Mouse (Mus musculus): ENCODE results near the gene Pcca.
"Not testable (repeated sequence)": the region's sequence is repeated elsewhere in the genome, so short reads cannot be mapped to it uniquely, and the experiment has no call there.

The Pcca gene

DNA sequence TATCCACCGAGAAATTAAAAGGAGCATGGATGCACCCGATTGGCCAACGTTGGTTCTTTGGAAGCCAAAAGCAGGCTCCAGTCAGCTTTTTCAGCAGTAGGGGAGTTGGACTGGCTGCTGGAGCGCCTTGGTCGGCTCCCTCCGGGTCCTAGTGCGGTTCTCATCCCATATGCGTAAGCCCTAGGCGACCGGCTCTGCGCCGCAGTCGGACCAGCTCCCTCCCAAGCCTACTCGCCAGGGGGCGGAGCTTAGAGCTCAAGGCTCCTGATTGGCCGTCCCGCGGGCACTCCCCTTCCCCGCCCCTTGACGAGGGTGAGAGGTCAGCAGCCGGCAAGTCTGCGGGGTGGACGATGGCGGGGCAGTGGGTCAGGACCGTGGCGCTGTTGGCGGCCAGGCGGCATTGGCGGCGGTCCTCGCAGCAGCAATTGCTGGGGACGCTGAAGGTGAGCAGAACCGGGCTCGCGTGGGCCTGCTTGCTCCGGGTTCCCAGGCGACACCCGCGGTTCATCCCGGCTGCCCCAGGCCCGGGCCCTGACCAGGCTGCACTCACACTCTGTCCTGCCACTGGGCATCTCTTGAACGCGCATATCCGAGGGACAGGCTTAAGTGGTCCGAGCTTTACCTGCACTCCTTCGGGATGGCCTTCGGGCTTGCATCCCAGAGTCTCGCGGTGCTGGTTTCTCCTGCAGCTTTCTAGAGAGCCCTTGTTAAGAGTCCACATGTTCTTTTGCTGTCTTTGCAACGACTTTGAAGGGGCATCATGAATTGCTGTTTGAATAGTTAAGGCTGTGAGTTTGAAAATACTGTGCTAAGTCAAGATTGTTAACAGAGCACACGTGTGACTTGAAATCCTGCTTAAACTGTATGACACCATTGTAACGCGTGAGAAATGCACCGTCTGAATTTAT, at the start of gene Pcca:
Gene Pcca, plus strand, starts transcription at position 308 of the 908 bp plus-strand sequence.
- peak; percentile 99 for DNase-seq

DNA sequence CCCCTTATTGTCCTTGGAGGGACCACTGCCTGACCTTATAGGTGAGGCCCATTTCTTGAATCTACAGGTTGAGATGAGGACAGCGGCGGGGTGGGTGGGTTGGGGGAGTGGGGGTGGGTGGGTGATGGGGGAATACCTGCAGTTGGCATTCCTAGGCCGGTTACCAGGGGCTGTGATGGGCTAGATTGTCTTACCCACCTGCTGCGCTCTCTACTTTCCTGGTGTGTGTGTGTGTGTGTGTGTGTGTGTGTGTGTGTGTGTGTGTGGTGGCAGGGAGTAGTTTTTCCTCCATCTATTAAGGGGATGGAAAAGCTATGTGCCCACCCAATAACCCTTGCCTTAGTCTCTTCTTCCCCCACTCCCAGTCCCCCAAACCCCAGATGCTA, 49.7 kb upstream of the Pcca start:
- DNase-seq = no peak

DNA sequence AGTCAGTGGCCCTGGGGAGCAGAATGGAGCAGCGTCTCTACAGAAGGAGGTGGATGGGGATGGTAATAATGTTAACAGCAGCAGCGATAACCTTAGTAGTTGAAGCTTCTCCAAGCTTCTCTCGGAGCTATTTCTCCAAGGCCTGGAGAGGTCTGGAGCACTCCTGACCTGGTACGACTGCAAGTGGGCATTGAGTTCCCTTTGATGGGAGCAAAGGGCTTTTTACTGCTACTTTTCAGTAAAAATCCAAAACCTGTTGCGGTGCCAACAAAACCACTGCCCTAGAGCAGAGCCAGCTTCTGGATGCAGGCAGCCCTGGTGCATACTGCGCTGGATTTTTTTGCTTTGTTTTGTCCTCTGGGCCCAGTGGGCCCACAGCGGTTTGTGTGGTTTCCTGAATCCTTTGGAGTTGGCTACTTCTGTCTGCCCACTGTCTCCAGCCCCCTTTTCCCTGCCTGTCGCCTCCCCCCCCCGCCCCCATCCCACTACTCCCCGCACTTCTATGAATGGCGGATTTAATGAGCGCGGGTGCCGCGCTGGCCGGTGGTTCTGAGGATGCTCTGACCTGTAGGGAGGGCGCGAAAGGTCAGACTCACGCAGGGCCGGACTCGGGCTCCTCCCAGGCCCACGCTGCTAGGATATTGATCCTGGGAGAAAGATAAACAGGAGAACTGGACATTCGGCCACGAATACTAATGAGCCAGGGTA, 49.1 kb upstream of the Pcca start:
- no peak for DNase-seq

DNA sequence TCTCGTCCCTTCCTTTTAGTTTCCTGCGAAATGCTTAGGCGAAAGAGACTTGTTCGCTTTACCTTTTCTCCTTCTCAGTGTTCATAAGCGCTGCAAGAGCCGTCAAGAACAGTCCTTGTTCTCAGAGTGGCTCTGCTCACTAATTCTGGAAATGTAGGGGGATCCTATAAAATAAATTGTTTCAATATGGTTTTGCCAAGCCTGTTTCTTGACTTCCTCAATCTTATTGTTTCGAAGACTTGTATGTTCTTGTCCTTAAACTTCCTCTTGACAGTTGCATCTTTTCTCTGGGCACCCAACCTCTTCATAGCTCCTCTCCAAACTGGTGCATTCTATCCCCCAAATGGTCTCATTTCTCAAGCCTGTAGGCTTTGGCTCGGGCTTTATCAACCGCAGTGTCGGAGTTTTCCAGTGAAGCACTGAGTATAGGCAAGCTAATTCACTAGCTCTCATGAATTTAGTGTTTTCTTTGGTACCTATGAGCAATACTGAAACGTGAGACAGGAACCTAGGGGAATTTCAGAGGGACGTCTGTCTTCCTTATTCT, 48.4 kb upstream of the Pcca start:
- no peak for DNase-seq

DNA sequence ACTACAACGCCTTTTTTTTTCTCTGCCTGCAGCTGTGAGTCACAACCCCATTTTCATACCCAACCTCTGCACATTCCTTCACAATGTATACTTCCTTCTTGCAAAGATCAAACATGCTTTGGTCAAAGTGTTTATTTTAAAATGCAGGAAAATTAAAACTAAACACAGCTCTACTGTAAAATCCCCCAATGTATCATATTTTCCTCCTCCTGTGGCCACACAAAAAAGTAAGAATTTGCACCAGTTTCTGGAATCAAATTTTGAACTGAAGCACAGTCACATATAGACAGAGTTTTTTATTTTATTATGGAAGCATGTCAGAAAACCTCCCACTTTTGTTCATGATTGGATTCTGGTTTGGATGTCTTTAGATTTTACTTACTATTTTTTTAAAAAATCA, 47.5 kb upstream of the Pcca start:
- DNase-seq = no peak

DNA sequence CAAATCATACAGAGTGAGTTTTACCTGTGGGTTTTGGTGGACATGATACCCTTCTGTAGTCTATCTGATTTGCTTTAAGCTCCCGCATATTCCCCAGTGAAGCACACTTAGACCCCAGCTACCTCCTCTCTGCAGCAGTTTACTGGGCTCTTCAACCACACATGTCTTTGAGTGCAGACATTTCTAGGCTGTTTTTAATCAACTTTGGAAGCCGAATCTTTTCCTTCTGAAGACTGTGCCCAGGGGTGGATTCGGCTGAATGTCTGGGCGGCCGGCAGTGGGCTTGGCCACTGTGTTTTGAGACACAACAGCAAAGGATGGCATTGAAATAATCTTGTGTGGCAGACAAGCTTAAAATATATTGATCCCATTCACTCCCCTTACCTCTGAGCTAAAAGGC, 46.8 kb upstream of the Pcca start:
- DNase-seq = no peak

DNA sequence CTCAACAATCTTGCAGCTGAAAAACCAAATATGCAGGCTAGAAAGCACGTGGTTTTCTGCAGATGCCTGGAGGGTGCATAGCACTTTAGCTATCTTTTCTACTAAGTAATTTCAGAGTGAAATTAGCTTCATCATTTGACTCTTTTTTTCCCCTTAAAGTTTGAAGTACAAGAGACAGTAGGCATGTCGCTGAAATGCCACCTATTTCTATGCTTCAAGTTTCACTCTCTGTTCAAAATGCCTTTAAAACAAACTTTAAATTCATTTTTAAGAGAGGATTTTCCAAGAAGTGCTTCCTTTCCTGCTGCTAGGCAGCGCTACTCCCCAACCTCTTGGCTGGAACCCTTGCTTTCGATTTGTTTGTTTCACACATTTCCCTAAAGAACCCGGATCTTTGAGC, 45.1 kb upstream of the Pcca start:
- no peak for DNase-seq

DNA sequence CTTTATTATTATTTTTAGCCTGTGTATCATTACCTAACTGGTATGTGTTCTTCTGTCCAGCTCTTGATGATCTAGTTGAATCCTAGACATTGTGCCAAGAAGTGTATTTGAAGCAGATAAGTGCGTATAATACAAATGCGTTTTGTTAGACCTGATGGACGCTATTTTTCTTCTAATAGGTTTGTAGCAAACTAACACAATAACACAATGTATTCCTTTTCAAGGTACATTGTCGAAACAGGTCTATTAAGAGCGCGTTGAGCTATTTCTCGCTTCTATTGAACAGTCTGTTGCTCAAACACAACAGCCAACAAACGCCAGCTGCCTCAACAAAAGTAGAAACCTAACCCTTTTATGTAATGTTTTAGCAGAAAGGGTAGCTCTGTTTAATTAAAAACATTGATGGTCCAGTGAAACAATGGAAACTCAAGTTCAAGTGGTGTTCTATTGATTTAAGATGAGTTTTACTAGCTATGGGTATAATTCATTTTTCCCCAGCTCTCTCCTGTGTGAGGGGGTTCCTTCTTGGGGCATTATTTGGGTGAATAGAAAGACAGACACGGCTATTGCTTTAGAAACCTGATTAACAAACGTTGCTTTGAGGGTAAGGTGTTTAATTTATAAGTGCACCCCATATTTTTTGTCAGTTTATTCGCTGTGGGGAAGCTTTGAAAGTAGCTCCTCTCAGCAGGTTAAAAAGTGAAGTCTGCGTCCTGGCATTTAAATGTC, 44.3 kb upstream of the Pcca start:
- no peak for DNase-seq

DNA sequence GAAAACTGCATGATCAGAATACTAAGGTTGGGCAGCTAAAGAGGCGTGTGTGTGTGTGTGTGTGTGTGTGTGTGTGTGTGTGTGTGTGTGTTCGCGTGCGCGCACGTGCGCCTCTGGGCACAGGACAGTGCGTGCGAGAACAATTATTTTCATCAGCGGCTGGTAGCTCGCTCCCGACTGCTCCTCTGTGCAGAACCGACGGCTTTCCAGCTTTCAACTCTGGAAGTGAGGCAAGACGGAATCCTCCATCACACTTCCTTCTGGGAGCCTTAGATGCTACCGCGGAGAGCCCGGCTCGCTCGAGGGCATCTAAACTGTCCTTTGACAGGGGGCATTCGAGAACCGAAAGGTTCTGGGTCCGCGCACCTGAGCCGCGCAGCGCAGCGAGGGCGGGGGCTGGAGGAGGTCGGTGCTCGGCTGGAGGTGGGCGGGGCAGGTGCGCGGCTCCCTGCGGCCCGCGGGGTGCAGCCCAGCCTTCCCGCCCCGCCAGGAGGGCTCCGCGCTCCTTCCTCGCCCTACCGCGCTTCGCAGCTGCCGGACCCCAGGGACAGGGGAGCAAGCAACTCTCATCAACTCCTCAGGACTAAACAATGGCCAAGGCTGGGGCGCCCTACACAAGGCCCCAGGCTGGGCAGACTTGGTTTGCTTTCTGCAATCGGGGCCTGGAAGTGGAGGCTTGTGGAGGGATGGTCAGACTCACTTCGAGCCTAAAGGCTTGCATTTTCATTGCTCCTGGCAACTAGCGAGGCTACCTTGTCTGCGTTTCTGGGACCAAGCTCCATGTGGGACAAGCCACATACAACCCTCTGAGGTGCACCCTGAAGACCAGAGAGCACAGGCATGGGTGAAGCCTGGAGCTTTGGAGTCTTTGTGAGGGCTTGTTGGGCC, 43.4 kb upstream of the Pcca start, which contains the start of gene Gm10837:
Gene Gm10837, plus strand, starts transcription at position 146 of the 888 bp plus-strand sequence.
- DNase-seq = no peak

DNA sequence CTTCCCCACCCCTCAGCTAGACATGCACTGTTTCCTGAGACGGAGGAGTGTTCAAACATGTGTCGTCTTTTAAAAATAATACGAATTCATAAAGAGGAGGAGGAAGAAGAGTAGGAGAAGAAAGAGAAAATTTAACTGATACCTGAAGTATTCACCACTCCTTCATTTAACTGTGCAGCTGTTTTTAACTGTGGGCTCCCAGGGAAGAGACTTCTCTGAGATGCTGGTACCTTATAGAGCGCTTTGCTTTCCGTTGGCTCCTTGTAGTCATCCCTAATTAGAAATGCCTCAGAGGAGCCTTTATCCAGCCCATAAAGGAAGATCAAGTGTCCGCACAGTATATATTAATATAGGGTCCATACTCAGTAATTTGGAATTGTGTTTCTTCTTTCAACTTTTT, 42.6 kb upstream of the Pcca start:
- no peak for DNase-seq

DNA sequence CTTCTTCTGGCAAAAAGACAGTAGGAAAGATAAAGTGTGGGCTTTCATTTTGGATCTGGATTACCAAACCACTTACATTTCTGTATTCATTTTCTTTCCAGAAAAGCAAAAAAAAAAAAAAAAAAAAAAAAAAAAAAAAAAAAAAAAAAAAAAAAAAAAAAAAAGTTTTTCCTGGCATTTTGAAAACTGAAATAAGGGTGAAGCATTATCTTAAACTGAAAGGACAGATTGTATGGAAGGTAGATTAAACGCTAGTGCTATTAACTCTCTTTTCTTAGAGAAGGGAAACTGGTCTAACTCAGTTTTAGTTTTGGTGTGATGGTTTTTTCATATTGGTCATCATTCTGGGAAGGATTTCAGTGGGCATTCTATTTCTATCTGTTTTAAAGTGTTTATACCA, 42.1 kb upstream of the Pcca start:
- DNase-seq = no peak

DNA sequence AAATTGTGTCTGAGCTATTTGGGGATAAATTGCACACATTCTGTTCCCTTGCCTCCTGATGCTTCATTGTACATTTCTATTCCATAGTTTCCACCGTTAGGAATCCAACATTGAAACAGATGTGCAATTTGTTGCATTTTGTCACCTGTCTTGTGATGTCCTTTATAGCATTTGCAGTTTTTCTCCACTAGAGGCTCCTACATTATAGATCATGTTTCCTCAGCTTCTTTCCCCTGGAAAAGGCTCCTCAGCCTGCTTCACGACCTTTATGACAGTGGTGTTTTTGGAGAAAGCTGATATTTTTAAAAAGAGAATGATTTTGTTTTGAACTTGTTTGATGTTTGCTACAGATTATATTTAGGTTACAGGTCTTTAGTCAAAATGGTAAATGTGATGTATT, 25.1 kb upstream of the Pcca start:
- peak; percentile 48 for DNase-seq

DNA sequence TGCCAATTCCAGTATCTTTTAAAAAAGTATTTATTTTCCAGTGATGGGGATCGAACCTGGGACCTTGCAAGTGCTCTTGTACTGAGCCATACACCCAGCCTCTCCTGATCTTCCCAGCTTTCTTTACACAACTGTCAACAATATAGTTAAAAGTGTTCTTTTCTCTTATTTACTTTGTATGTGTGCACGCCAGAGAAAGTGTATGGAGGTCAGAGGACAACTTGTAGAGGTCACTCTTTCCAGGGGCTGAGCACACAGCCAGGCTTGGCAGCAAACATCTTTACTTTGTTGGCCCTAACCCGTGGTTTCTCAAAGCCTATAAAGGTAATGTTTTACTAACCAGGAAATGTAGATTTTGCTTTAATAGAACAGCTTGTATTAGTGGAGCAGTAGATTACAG, 22.6 kb upstream of the Pcca start:
- DNase-seq = peak; percentile 30

DNA sequence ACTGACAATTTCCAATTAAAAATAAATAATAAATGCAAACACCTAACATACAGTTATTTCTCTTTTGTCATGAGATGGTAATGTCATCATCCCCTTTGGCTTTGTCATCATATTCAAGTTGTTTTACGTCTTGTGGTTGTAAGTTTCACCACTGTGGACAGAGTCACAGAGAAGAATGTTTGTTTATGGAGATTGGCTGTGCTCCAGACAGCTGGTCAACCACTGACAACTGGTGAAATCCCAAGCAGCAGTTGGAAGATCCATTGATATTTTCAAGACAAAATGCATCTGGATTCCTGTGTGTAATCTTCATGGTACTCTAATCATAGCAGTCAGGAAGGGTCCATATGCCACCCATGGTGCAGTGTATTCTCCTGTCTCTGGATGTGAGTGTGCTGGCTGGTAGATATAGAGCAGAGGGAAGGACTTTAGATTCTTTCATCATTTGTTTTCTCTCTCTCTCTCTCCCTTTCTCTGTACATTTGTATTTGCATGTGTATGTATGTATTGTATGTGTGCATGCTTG, 20.6 kb upstream of the Pcca start:
- no peak for DNase-seq

DNA sequence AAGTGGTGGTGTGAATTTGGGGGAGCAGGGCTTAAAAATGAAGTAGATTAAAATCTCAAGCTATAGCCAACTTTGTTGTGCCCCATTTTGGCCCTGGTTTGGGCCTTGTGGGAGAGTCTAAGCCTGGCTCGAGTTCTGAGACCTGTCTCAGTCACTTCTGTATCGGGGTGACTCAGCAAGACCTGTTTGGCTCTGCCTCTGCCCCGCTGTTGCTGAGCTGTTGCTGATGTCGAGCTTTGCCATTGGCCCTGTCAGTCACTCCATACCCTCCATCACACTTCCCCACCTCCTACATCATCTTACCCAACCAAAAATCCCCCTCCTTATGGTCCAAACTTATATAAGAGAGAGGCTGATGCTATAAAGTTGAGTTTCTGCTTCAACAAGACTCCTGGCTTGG, 5.6 kb upstream of the Pcca start:
- DNase-seq = no peak

DNA sequence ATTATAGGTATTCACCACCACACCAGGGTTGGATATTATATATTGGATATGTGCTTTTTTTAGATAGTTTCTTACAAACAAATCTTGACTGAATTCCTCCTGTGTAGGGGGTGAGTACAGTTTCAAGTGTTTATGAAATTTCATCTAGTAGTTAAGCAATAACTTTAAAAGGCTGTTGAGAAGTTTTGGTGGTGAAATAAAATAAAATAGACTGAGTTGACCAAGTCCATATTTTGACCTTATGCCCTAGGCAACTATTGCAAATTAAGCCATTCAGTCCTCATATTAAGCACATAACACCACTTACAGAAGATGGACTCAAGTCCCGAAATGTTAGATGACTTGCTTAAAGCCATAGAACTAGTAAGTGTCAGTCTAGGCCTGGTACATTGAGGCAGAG, 1.9 kb downstream of the Pcca start:
- no peak for DNase-seq

DNA sequence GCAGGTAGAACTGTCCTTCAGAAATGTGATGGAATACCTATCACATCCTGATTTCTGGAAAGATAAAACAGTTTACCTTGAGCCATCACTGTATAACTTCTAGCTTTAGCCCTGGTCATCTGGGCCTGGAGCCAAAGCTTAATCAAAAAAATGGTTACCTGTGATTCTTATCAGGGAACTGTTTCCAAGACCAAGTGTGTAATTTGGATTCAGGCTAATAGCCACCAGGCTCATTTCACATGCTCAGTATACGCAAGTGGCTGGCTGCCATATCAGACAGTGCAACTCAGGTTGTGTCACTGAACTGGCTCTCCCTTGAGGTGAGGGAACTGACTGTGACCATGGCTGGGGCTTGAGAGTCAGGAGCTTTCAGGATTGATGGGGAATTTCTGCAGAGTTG, 14.3 kb downstream of the Pcca start:
- DNase-seq = peak; percentile 56

DNA sequence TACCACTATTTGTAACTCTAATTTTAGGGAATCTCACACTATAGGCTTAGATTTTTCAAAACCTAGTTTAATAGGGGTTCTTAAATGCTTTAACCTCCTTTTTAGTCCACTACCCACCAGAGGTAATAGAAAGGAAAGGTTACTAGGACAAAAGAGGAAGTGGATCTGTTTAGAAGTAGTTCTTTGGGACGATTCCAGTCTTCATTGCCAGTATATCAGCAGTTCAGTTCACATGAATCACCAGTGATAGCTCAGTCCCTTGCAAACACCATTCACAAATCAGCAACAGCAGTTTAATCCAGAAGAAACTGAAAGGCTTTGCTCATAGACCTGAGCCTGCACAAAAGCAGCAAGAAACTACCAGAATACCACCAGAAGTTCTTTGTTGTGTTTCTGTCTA, 14.8 kb downstream of the Pcca start:
- no peak for DNase-seq

DNA sequence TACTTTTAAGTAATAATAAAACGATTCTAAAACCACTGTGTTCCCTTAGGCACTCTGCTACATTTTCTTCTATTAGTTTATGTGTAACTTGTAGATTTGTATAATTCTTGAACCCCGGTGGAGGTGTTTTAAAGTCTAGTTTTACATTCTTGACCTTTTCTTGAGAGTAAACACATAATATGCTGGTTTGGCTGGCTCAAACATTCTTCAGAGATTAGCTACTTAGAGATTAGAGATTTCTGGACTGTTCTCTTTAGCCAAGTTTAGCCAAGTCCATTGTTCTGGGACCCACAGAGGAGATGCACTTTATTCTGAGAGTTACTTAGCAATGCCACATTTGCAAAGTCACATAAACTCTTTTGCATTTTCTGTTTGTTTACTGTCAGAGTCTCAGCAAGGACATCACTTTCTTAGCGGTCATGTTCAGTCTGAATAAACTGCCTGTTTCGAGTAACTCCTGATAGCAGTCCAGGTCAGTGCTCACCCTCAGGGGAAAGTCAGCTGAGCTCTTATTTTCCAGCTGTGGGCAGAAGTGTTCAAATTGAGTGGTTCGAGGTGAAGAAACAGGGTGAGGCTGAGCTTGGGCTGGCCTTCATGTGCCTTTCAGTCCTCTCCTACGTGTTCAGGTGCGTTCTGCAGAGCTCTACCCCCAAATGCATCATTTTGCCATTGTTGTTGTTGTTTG, 18.8 kb downstream of the Pcca start:
- peak; percentile 71 for DNase-seq

DNA sequence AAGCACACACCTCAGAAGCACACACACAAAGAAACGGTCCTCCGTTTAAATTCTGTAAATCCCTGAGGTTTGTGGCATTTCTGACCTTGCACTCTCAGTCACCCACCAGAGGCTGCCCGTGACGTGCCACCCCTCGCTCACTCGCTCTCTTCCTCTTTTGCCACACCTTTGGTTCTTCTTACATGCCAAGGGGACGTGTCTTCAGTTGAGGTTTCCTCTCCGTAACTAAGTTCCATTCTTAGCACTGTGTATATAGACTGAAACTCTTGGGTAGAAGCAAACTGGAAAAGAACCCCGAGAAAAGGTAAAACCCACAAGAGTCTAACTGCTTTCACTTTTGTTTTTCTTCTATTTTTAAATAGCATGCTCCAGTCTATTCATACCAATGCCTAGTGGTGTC, 23.2 kb downstream of the Pcca start:
- no peak for DNase-seq

DNA sequence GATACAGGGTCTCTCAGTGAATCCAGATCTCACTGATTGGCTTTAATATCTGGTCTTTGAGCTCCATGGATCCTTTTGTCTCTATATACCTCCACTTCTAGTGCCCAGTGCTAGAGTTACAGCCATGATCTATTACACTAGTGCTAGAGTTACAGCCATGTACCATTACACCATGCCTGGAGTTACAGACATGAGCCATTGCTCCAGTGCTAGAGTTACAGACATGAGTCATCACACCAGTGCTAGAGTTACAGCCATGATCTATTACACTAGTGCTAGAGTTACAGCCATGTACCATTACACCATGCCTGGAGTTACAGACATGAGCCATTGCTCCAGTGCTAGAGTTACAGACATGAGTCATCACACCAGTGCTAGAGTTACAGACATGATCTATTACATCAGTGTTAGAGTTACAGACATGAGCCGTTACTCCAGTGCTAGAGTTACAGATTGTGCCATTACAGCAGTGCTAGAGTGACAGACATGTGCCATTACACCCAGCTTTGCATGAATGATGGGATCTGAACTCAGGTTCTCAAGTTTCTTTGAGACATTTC, 26.8 kb downstream of the Pcca start:
- not testable (repeated sequence) for DNase-seq
